Mouse (Mus musculus): Measurements from ENCODE around the gene Aff3. TPM values are rescaled to one million over a fixed set of nuclear protein-coding genes. Genes with fewer than 3 reads are reported as not detected.
A peak's percentile ranks its signal among the peaks of the same experiment; 100 is the strongest.

Aff3 gene
- total RNA-seq, 2 experiments from 2014 or later, result 11.4 to 14.2 TPM

DNA sequence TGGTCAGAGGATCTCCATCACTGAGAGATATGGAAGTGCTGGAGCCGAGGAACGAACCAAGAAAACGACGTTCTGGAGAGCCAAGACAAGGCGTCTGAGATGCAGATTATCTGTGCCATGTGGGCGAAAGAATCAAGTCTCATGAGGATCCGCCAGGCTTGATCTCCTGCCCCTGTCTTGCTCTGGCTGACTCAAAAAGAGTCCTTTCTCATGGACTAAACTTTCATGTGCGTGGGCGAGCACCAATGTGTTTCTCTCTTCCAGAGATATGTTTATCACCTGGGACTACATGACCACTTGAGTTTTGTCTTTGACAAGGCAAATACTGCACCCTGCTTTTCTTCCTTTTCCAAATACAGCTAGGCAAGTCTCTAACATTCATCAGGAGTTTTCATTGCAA is 6.4 kb downstream of the Aff3 start:
- DNase-seq (ENCODE audit: low spot score in 2 of 2), result no peak

GRCm38 (mm10) chr1:38657606-38658005 is 7.1 kb downstream of the Aff3 start:
- no peak for DNase-seq (ENCODE audit: low spot score in 2 of 2)

DNA sequence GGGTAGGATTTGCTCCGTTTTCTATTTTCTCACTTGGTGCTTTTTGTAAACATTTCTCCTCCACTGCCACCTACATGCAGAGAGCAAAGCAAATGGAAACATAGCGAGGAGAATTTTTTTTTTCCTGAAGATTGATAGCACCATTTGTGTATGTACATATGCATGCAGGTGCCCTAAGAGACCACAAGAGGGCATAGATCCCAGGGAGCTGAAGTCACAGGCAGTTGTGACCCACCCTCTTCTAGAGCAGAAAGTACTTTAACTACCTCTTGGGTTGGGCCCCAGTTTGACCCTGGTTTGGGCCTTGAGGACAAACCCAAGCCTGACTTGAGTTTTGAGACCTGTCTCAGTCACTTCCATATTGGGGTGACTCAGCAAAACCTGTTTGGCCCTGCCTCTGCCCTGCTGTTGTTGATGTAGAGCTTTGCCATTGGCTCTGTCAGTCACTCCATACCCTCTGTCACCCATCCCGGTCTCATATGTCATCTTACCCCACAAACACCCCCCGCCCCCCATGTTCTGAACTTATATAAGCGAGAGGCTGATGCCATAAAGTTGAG is 9.7 kb downstream of the Aff3 start:
- no peak for DNase-seq (ENCODE audit: low spot score in 2 of 2)

GRCm38 (mm10) chr1:38650031-38650430 is 14.7 kb downstream of the Aff3 start:
- DNase-seq (ENCODE audit: low spot score in 2 of 2), result no peak

DNA sequence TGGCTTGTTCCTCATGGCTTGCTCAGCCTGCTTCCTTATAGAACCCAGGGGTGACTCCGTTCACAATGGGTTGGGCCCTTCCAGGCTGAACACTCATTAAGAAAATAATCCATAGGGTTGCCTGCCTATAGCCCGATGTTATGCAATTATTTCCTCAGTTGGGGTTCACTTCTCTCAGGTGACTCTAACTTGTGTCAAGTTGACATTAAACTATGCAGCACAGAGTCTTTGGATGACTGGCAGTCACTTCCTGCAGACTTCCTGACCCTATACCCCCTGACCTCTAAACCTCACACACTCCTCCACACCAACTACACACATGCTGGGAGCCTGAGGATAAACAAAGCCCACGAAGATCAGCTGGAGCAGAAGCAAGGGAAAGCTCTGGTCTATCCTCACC is 15.6 kb downstream of the Aff3 start:
- DNase-seq (ENCODE audit: low spot score in 2 of 2), result no peak

GRCm38 (mm10) chr1:38642288-38642687 is 22.5 kb downstream of the Aff3 start:
- DNase-seq (ENCODE audit: low spot score in 2 of 2), result no peak

DNA sequence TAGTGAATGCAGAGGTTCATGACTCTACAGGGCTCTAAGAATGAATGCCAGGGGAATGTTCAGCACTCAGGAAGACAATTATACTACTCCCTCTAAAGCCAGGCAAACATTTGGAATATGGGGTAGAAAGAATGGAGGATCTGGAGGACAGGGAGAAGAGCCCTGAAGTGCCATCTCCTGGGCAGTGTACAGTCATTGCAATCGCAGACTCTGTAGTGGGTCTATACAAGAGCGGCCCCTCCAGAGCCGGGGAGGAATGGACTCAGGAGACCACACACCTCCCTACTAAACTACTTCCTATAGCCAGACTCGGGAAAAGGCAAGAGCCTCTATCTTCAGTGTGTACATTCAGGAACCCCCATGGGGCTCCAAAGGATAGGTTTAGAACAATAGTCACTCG is 25.1 kb downstream of the Aff3 start:
- DNase-seq (ENCODE audit: low spot score in 2 of 2), result no peak

DNA sequence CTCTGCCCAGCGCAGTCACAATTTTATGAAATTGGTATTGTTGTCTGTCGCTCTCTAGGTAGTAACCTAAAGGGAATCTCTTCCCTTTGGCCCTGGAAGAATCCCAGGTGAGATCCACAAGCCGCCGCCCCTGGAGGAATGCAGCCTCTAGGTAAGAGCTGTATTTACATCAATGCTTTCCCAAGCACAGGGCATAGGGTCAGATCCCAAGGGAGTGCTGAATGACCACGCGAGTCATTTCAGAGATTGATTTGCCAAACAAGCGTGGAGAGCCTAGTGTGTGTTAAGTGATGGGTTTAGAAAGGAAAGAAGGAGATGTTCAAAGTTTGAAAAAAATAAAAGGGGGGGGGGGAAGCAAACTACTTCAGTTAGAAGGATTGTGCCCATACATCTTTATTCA is 29.2 kb downstream of the Aff3 start:
- DNase-seq (ENCODE audit: low spot score in 2 of 2), result no peak

DNA sequence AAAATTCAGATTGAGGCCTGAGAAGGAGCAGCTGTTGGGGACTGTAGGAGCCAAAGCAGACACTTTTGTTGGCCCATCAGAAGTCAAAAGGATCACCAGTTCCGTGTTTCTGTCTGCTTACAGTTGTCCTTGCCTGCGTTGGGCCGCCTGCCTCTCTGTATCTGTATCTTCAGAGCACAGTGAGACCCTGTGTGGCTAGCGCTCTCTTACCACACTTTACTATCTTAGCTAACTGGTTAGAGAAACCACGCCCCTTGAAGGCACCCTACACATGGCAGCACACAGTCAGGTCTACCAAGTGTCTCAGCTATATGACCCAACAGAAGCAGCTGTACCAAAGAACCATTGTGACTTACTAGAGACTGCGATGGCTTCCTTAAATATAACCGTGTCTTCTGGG is 30.7 kb downstream of the Aff3 start:
- no peak for DNase-seq (ENCODE audit: low spot score in 2 of 2)

DNA sequence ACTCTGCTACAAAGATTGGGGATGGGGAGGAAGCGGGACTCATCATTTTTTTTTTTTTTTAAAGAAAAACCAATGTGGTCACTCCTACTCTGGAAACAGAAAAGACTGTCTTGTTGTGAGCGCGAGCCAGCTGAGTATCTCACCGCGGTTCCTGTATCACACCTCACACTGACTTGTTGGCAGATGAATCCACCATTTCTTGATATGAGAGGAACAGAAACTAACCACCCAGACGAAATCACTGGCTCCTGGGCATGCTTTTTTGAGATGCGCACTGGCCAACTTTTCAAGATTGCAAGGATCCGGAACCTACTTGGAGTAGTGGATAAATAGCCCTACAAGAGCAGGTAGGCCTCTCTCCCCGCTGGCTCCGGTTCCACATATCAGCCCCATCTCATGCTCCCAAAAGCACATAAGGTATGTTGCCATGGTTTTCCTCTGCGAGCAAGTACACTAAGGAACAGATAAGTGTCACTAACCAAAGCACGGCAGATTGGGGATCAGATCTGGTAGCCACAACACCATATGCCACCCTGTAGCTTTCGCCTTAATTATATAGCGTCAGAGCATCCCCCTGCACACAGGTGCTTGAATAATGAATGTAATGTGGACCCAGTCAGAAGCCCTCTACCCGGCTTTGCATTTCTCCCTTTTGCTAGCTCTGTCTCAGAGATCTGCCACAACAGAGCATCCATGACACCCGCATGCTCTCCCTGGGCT is 32.1 kb downstream of the Aff3 start:
- DNase-seq (ENCODE audit: low spot score in 2 of 2), result no peak

- DNase-seq (ENCODE audit: low spot score in 2 of 2), result no peak
Measured at GRCm38 (mm10) chr1:38631501-38632279, 33.1 kb downstream of the Aff3 start.

- DNase-seq (ENCODE audit: low spot score in 2 of 2), result peak in 1 of 2 experiments; percentile 26
Measured at GRCm38 (mm10) chr1:38628901-38629585, 35.7 kb downstream of the Aff3 start.

- peak in 1 of 2 experiments; percentile 20 for DNase-seq (ENCODE audit: low spot score in 2 of 2)
Measured at GRCm38 (mm10) chr1:38628426-38628825, 36.3 kb downstream of the Aff3 start.

GRCm38 (mm10) chr1:38627683-38628361 is 36.9 kb downstream of the Aff3 start:
- DNase-seq (ENCODE audit: low spot score in 2 of 2), result peak; percentile 24 to 48

DNA sequence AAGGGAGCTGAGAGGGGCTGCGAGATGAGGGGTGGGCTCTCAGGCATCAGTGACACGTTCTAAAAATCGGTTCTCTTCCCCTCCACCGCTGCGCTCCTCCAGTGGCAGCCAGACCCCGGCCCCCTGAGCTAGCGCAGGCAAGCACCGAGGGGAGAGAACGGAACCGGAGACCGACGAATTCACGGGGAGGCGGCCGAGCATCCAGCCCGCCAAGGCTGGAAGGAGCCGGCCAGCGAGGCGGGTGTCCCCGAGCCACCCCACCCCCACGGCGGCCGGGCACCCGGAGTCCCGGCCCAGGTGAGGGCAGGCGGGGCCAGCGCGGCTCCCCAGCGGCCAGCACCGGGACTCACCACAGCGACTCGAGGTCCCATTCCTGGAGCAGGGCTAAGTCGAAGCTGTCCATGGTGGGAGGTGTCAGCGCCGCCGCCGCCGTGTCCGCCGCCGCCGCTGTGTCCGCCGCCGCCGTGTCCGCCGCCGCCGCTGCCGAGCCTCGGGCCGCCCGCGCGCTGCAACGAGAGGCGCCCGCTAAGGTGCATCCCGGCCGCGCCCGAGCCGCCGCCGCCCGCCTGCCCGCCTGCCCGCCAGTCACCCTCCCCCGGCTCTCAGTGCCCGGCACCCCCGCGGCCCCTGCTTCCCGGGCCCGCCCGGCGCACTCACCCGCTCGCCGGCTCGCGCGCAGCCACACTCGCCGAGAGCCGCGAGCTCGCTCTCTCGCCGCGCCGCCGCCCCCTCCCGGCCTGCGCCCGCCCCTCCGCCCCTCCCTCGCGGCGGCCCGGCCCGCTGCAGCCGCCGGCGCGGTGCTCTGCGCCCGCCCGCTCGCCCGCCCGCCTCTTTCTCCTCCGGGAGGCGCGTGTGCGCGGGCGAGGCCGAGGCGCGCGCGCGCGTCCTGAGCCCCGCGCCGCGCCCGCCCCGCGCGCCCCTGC is 37.8 kb downstream of the Aff3 start:
- peak; percentile 64 to 66 for DNase-seq (ENCODE audit: low spot score in 2 of 2)

GRCm38 (mm10) chr1:38626388-38626738 is 38.4 kb downstream of the Aff3 start:
- DNase-seq (ENCODE audit: low spot score in 2 of 2), result peak; percentile 14 to 19

DNA sequence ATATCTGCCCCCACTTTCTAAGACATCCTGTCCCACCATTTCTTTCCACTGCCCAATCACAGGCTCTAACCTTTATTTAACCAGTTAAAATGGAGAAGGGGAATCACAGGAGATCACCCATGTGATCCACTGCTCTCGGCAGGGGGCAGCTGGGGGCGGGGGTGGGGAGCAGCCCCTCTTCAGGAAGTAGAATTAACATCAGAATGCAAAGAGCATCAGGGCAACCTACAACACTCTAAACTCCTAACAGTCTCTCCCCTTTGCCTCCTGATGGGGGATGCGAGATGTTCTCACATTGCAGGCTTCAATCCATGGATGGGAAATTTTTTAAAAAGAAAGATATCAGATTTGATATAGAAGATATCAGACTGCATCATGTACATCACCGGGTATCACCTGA is 42.9 kb downstream of the Aff3 start:
- DNase-seq (ENCODE audit: low spot score in 2 of 2), result no peak

DNA sequence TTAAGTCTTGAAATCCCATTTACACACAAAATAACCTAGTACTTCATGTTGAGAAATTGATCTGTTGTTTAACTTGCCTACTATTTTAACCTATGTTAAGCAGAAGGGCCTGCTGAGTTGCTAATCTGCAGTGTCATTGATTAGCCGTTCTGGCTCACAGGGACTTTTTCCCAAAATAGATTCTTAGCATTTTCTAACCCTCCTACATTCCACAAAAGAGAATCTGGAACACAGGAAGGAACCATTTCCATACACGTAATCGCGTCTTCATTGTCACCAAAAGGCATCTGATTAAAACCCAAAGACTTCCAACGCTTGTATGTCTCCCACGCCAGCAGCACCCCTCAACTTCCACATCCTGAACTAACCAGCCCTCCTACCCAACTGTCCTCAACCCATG is 44.4 kb downstream of the Aff3 start:
- DNase-seq (ENCODE audit: low spot score in 2 of 2), result no peak

- DNase-seq (ENCODE audit: low spot score in 2 of 2), result peak in 1 of 2 experiments; percentile 20
Measured at GRCm38 (mm10) chr1:38606741-38607140, 58.0 kb downstream of the Aff3 start.

GRCm38 (mm10) chr1:38605426-38605825 is 59.3 kb downstream of the Aff3 start:
- no peak for DNase-seq (ENCODE audit: low spot score in 2 of 2)

All from gastrocnemius, postnatal 4 days (tissue).